Mouse (Mus musculus) liver, adult 2 months (tissue): ENCODE data around the gene Ooep.

ENCODE experiments used
- CTCF ChIP-seq: fragments of 200-500 bp; IDR thresholded peaks from 2 replicates; pipeline ENCODE4 v1.5.1; 2011; ENCODE audit warnings: low read depth, low read length, control low read depth
- POLR2A ChIP-seq: fragments of 200-500 bp; IDR thresholded peaks from 2 replicates; pipeline ENCODE4 v1.6.1; 2011; ENCODE audit warnings: low read length, control low read depth; ENCODE audit not compliant: insufficient read depth; ENCODE audit errors: extremely low read depth

DNA sequence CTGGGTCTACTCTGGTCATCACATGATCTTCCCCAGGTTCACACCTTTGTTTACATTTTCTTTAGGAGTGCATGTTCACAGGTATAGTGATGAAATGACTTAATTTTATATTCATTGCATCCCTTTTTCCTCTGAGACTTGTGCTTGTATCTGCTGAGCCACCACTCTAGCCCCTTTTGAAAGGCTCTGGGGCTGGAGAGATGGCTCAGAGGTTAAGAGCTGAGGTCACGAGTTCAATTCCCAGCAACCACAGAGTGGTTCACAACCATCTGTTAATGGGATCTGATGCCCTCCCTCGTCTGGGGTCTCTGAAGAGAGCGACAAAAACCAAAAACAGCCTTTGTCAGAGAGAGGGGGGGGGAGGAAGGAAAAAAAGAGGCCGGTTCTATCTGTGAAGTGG, 3.0 kb downstream of the Ooep start:
- no peak for TF ChIP-seq CTCF
- TF ChIP-seq POLR2A: no peak
